Comparison of ENCODE assay signal across 23 mouse cellular contexts in genomic region chr4:141178500-141178899, GRCm38 (mm10). TPM values are rescaled to one million over a fixed set of nuclear protein-coding genes. Genes with fewer than 3 reads are reported as not detected.
DNase-seq lines count a peak whose midpoint lies in the region; ATAC-seq and TF ChIP-seq lines count a peak whose summit lies in the region.
"Had no signal": no experiment of that assay in that cellular context is flagged by ENCODE, and none has a peak within 500 bp of the region (broad histone marks: within the 10 kb centered on the region; RNA-seq: fewer than 3 reads in every experiment).

No protein-coding gene starts in this region.

- H3K4me3 ChIP-seq in midbrain, embryonic 12.5 days, result no peak overlapping the region
- H3K4me3 ChIP-seq in midbrain, embryonic 10.5 days, result no peak overlapping the region
- H3K4me3 ChIP-seq in midbrain, embryonic 15.5 days, result no peak overlapping the region
- no peak overlapping the region for H3K4me3 ChIP-seq in forebrain, postnatal 0 days (ENCODE audit: low read depth, low read length)
- H3K4me3 ChIP-seq: forebrain, embryonic 10.5 days; heart, embryonic 15.5 days; limb, embryonic 10.5 days; liver, embryonic 15.5 days had no signal

- no peak for ATAC-seq in midbrain, embryonic 12.5 days (ENCODE audit: low FRiP score, low read depth)
- no peak for ATAC-seq in midbrain, embryonic 15.5 days (replicated peaks)
- no peak for ATAC-seq in forebrain, postnatal 0 days
- ATAC-seq: CD4-positive, CD25-positive, alpha-beta regulatory T cell, adult 4 months; forebrain, embryonic 16.5 days had no signal

- peak overlapping the region; percentile 25; the same call in 1 of the 2 replicates for H3K27ac ChIP-seq in midbrain, embryonic 12.5 days (replicated peaks)
- H3K27ac ChIP-seq in midbrain, embryonic 10.5 days (replicated peaks), result no peak overlapping the region
- peak overlapping the region; percentile 27 for H3K27ac ChIP-seq in midbrain, embryonic 15.5 days
- H3K27ac ChIP-seq in forebrain, postnatal 0 days (ENCODE audit: low read depth, low read length), result no peak overlapping the region
- H3K27ac ChIP-seq: forebrain, embryonic 10.5 days; heart, embryonic 15.5 days; limb, embryonic 10.5 days; liver, embryonic 15.5 days; macrophage had no signal

- H3K36me3 ChIP-seq in midbrain, embryonic 12.5 days, result peaks cover 36% of the 10 kb centered on the region
- peaks cover 73% of the 10 kb centered on the region for H3K36me3 ChIP-seq in midbrain, embryonic 10.5 days
- peaks cover 15% of the 10 kb centered on the region for H3K36me3 ChIP-seq in midbrain, embryonic 15.5 days (replicated peaks)
- peaks cover 34% of the 10 kb centered on the region for H3K36me3 ChIP-seq in forebrain, postnatal 0 days (ENCODE audit: insufficient read depth)

- 89% methylated on average over 4 of the region's 4 CpGs for WGBS in midbrain, embryonic 12.5 days
- WGBS in midbrain, embryonic 10.5 days, result 90% methylated on average over 4 of the region's 4 CpGs
- 51% methylated on average over 4 of the region's 4 CpGs for WGBS in midbrain, embryonic 15.5 days
- 80% methylated on average over 4 of the region's 4 CpGs for WGBS in forebrain, postnatal 0 days

- peaks cover 3% of the 10 kb centered on the region; the same call in 1 of the 2 replicates for H3K4me1 ChIP-seq in midbrain, embryonic 12.5 days
- H3K4me1 ChIP-seq in midbrain, embryonic 10.5 days, result no peaks in the 10 kb centered on the region
- H3K4me1 ChIP-seq in midbrain, embryonic 15.5 days, result peaks cover 3% of the 10 kb centered on the region; the same call in 1 of the 2 replicates
- no peaks in the 10 kb centered on the region for H3K4me1 ChIP-seq in forebrain, postnatal 0 days (ENCODE audit: insufficient read depth)
- H3K4me1 ChIP-seq: limb, embryonic 10.5 days had no signal

- H3K27me3 ChIP-seq in midbrain, embryonic 12.5 days, result no peaks in the 10 kb centered on the region
- no peaks in the 10 kb centered on the region for H3K27me3 ChIP-seq in midbrain, embryonic 10.5 days (ENCODE audit: low read depth, poor library complexity, severe bottlenecking)
- no peaks in the 10 kb centered on the region for H3K27me3 ChIP-seq in midbrain, embryonic 15.5 days (replicated peaks)
- no peaks in the 10 kb centered on the region for H3K27me3 ChIP-seq in forebrain, postnatal 0 days (ENCODE audit: insufficient read depth, low read length)
- H3K27me3 ChIP-seq: heart, embryonic 15.5 days; liver, embryonic 15.5 days had no signal

- TF ChIP-seq CTCF in forebrain, postnatal 0 days (IDR thresholded peaks at IDR 0.05; ENCODE audit: low read depth), result no peak

- no peak for DNase-seq in midbrain, embryonic 10.5 days (ENCODE audit: low spot score)
- DNase-seq in 416B (ENCODE audit: low read depth), result peak; percentile 61
- peak; percentile 63 for DNase-seq in MN1 (ENCODE audit: low spot score)
- DNase-seq in thymus, postnatal 10 days (ENCODE audit: low spot score in 2 of 2), result no peak
- DNase-seq in forebrain, postnatal 0 days, result no peak
- DNase-seq: adrenal gland, adult 2 months; cerebellum, adult 18-20 months; cerebellum, postnatal 14 days; gastrocnemius, postnatal 14 days; heart, postnatal 36 days; kidney, adult 2 months; kidney, postnatal 10 days; liver had no signal

- no peak overlapping the region for H3K9ac ChIP-seq in midbrain, embryonic 12.5 days (replicated peaks)
- no peak overlapping the region for H3K9ac ChIP-seq in midbrain, embryonic 15.5 days
- H3K9ac ChIP-seq in forebrain, postnatal 0 days, result no peak overlapping the region
- H3K9ac ChIP-seq: heart, embryonic 15.5 days; liver, embryonic 15.5 days had no signal

- no peaks in the 10 kb centered on the region for H3K9me3 ChIP-seq in midbrain, embryonic 12.5 days
- no peaks in the 10 kb centered on the region for H3K9me3 ChIP-seq in midbrain, embryonic 10.5 days (replicated peaks)
- no peaks in the 10 kb centered on the region for H3K9me3 ChIP-seq in midbrain, embryonic 15.5 days
- H3K9me3 ChIP-seq in forebrain, postnatal 0 days (ENCODE audit: low read length), result no peaks in the 10 kb centered on the region
- H3K9me3 ChIP-seq: forebrain, embryonic 10.5 days; heart, embryonic 15.5 days; limb, embryonic 10.5 days; liver, embryonic 15.5 days had no signal

- no peak overlapping the region for H3K4me2 ChIP-seq in midbrain, embryonic 12.5 days (replicated peaks)
- no peak overlapping the region for H3K4me2 ChIP-seq in midbrain, embryonic 15.5 days
- H3K4me2 ChIP-seq in forebrain, postnatal 0 days (ENCODE audit: low read depth), result no peak overlapping the region
- H3K4me2 ChIP-seq: heart, embryonic 15.5 days; hindbrain, embryonic 14.5 days; liver, embryonic 15.5 days had no signal

RNA-seq across cellular contexts. Expression of gene Fbxo42, which starts 30.8 kb away (rescaled TPM):
- 26.6 and 27.0 TPM in 2 replicates for polyA plus RNA-seq in midbrain, embryonic 12.5 days (2016; fragmentation: Nextera tagmentation; extraction: Ambion mirVana)
- 24.2 and 25.3 TPM in 2 replicates for polyA plus RNA-seq in midbrain, embryonic 10.5 days (2016; fragmentation: Nextera tagmentation; extraction: Ambion mirVana)
- 28.5 and 30.0 TPM in 2 replicates for polyA plus RNA-seq in midbrain, embryonic 15.5 days (2015; fragmentation: Nextera tagmentation; extraction: Ambion mirVana)
- total RNA-seq in forebrain, postnatal 0 days (2014; rRNA removed), result 12.4 and 18.0 TPM in 2 replicates
- 9.9 and 13.1 TPM in 2 replicates for polyA plus RNA-seq in forebrain, postnatal 0 days (2015; fragmentation: Nextera tagmentation; extraction: Ambion mirVana)

RNA-seq across cellular contexts. Expression of gene Rsg1, which starts 35.3 kb away (rescaled TPM):
- polyA plus RNA-seq in midbrain, embryonic 12.5 days (2016; fragmentation: Nextera tagmentation; extraction: Ambion mirVana), result 6.4 and 7.1 TPM in 2 replicates
- polyA plus RNA-seq in midbrain, embryonic 10.5 days (2016; fragmentation: Nextera tagmentation; extraction: Ambion mirVana), result 7.4 and 7.5 TPM in 2 replicates
- 8.7 and 9.9 TPM in 2 replicates for polyA plus RNA-seq in midbrain, embryonic 15.5 days (2015; fragmentation: Nextera tagmentation; extraction: Ambion mirVana)
- 4.5 and 6.9 TPM in 2 replicates for total RNA-seq in forebrain, postnatal 0 days (2014; rRNA removed)
- polyA plus RNA-seq in forebrain, postnatal 0 days (2015; fragmentation: Nextera tagmentation; extraction: Ambion mirVana), result 3.7 and 5.2 TPM in 2 replicates
- polyA plus RNA-seq: macrophage had no signal

RNA-seq across cellular contexts. Expression of gene Szrd1, which starts 38.9 kb away (rescaled TPM):
- polyA plus RNA-seq in midbrain, embryonic 12.5 days (2016; fragmentation: Nextera tagmentation; extraction: Ambion mirVana), result 28.5 and 33.9 TPM in 2 replicates
- polyA plus RNA-seq in midbrain, embryonic 10.5 days (2016; fragmentation: Nextera tagmentation; extraction: Ambion mirVana), result 35.2 and 36.3 TPM in 2 replicates
- polyA plus RNA-seq in midbrain, embryonic 15.5 days (2015; fragmentation: Nextera tagmentation; extraction: Ambion mirVana), result 24.4 and 26.0 TPM in 2 replicates
- total RNA-seq in forebrain, postnatal 0 days (2014; rRNA removed), result 57.8 and 60.5 TPM in 2 replicates
- 17.2 and 17.5 TPM in 2 replicates for polyA plus RNA-seq in forebrain, postnatal 0 days (2015; fragmentation: Nextera tagmentation; extraction: Ambion mirVana)

Comparison
In these comparisons a context has a peak if more than half of its experiments do, and no peak if none do; other contexts are left out.
1. H3K27ac ChIP-seq: peak in midbrain, embryonic 12.5 days (single experiment) and midbrain, embryonic 15.5 days (single experiment); none in midbrain, embryonic 10.5 days (single experiment) and forebrain, postnatal 0 days (single experiment).
2. DNase-seq: peak in 416B (single experiment) and MN1 (single experiment); none in midbrain, embryonic 10.5 days (single experiment), thymus, postnatal 10 days (0 of 2) and forebrain, postnatal 0 days (single experiment).